Mouse (Mus musculus) kidney, adult 9 months (tissue): ENCODE results near the gene Rexo4.

Experiments
- DNase-seq: peaks from one replicate; pipeline ENCODE4 v3.0.0; 2022

Gene Rexo4

DNA sequence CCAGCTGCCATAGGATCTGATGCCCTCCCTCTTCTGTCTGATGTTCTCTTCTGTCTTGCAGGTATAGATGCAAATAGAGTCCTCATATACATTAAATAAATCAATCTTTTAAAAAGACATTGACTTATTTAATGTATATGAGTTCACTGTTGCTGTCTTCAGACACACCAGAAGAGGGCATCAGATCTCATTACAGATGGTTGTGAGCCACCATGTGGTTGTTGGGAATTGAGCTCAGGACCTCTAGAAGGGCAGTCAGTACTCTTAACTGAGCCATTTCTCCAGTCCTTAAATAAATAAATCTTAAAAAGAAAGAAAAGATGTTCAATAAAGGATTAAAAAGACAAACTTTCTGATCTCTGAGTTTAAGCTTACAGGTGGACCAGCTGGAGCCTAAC is 54.8 kb downstream of the Rexo4 start:
- no peak for DNase-seq

DNA sequence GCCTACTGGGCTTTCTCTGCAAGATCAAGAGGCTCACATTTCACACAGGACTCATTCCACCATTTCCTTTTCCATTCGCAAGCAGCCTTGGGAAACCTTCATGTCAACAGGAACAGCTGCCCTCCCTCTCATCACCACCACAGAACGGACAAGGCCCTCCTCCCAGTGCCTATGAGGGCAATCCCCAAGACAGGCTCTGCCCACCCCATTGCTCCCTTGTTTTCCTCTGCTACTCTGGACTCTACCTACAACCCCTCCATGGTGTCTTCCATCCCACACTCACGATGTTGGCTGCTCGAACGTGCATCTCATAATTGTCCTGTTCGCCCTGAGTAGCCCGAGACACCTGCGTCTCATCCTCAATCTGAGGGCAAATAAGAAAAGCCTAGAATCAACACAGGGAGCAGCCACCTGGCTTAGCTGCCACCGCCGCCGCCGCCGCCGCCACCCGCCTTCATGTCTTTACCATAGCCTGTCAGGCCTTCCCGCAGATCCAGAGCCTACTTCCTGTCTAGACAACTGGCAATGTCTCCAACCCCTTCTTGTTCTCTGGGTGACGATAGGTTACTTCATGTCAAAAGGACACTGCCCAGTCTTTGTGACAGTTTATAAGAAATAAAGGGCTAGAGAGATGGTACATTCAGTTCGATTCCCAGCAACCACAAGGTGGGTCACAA is 55.3 kb downstream of the Rexo4 start:
- DNase-seq: peak; percentile 15

- DNase-seq: peak; percentile 67
Measured at GRCm38 (mm10) chr2:26907109-26907508, 57.1 kb downstream of the Rexo4 start.

GRCm38 (mm10) chr2:26906431-26906830 is 57.8 kb downstream of the Rexo4 start:
- DNase-seq: no peak

DNA sequence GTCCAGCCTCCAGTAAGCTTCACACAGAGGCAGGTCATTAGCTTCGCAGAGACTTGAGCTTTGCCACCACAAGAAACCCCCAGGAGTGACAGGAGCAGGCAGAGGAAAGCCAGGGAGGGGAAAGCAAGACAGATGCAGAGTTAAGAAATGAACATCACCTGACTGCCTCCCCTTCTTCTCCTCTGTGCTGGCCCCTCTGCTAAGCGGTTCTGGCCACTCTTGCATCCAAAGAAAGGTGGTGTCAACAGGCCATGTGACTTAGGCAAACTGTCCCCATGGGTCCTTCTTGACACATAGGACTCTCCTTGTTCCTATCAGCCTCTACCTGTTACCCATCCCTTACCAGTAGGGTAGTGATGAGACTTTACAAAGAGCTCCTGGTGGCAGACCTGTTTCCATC is 58.2 kb downstream of the Rexo4 start:
- no peak for DNase-seq
